Mouse (Mus musculus) erythroblast, embryonic 14.5 days (primary cell): ENCODE results near the gene Srsf12.

Source experiments
- GATA1 ChIP-seq: IDR thresholded peaks from 2 replicates; pipeline ENCODE4 v1.6.1; 2012; ENCODE audit warnings: low read length, inconsistent platforms, mixed read lengths
- TAL1 ChIP-seq: IDR thresholded peaks from 3 replicates; pipeline ENCODE4 v1.6.1; 2012; ENCODE audit warnings: low read length, inconsistent platforms, mixed read lengths

DNA sequence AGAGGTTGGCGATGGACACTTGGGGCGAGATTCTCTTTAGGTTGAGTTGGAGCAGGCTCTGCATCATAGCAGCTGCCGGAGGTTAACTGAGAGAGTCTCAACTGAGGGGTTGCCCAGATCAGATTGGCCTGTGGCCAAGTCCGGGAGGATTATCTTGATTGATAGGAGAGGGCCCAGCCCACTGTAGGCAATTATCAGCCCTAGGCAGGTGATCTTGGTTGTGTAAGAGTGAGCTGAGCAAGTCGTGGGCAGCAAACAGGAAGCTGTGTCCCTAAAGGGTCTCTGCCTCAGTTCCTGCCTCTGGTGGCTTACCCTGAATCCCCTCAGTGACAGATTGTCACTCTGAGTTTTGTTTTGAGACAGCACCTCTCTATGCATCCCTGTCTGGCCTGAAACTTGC lies 33.7 kb downstream of the Srsf12 start:
- TF ChIP-seq TAL1, result no peak
- TF ChIP-seq GATA1, result no peak
